Mouse (Mus musculus): ENCODE measurements at regions not wholly inside any gene's neighbourhood (a gene's known extent, or its start where the extent isn't known, plus 50 kb on each side); places are given as distances from the start of the nearest gene placed in this dataset.

- TF ChIP-seq HCFC1 (IDR thresholded peaks at IDR 0.05; ENCODE audit: borderline replicate concordance, insufficient read depth, low read length), result no peak
- no peak for TF ChIP-seq CHD2 (IDR thresholded peaks at IDR 0.05; ENCODE audit: low read depth, low read length)
Observed at GRCm38 (mm10) chr8:88454906-88455305, 66.2 kb upstream of the Nkd1 start.
